Mouse (Mus musculus): Measurements from ENCODE around the gene 4930564D02Rik. TPM values are rescaled to one million over a fixed set of nuclear protein-coding genes. Genes with fewer than 3 reads are reported as not detected.

4930564D02Rik gene
- polyA plus RNA-seq, 1 experiment from 2014 or later = not detected

Other genes with a start within 250 kb of the 4930564D02Rik start
- gene Mov10, start 248.3 kb upstream of the 4930564D02Rik start, polyA plus RNA-seq (2015; fragmentation: Nextera tagmentation; extraction: Ambion mirVana) = 6.2 and 8.7 TPM in 2 replicates
- 35.7 and 38.7 TPM in 2 replicates for gene St7l, start 202.8 kb upstream of the 4930564D02Rik start, polyA plus RNA-seq (2015; fragmentation: Nextera tagmentation; extraction: Ambion mirVana)
- 197 and 201 TPM in 2 replicates for gene Capza1, start 202.3 kb upstream of the 4930564D02Rik start, polyA plus RNA-seq (2015; fragmentation: Nextera tagmentation; extraction: Ambion mirVana)
- gene Wnt2b, start 104.9 kb upstream of the 4930564D02Rik start, polyA plus RNA-seq (2015; fragmentation: Nextera tagmentation; extraction: Ambion mirVana) = 0.66 and 1.3 TPM in 2 replicates
- gene Cttnbp2nl, start 13.7 kb upstream of the 4930564D02Rik start, polyA plus RNA-seq (2015; fragmentation: Nextera tagmentation; extraction: Ambion mirVana) = 63.6 and 66.7 TPM in 2 replicates

Data from midbrain, embryonic 13.5 days (tissue).